Mouse (Mus musculus) kidney, adult 9 months (tissue): Measurements from ENCODE around the gene Fbxo44.
"Not testable (repeated sequence)": the region's sequence is repeated elsewhere in the genome, so short reads cannot be mapped to it uniquely, and the experiment has no call there.

ENCODE experiments used
- DNase-seq: peaks from one replicate; pipeline ENCODE4 v3.0.0; 2022

Gene Fbxo44

DNA sequence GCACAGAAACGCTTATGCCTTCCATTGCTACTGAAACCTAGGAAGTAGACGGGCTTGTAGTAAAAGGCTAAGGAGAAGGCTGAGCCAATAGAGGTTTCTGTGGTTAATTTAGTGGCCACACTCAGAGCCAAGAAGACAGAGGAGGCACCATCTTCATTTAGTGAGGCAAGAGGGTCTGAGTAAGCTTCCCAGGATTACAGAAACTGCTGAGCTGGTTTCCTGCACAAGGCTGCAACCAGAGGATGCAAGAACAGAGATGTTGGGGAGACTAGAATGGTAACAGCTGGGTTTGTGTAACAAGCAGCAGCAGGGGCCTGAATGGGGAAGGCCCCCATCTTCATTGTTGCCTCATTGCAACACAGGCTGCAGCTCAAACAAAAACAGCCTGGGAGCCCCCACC is 31.6 kb downstream of the Fbxo44 start:
- DNase-seq: no peak

DNA sequence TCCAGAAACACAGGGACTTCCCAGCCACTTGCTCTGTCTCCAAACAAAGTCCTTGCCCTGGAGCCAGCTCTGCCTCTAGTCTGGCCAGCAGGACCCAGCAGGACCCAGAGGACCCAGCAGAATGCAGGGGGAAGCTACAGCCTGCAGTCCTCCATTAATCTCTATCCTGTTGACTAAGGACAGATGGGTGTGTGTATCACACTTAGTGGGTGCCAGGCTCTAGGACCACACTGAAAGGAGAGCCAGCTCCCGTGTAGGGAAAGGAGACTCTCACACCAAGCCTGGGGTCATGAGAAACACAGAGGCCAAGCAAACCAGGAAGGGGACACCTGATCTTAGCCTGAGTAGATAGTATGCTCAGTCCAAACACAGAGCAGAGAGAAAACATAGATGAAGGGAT is 32.0 kb downstream of the Fbxo44 start:
- DNase-seq: no peak

DNA sequence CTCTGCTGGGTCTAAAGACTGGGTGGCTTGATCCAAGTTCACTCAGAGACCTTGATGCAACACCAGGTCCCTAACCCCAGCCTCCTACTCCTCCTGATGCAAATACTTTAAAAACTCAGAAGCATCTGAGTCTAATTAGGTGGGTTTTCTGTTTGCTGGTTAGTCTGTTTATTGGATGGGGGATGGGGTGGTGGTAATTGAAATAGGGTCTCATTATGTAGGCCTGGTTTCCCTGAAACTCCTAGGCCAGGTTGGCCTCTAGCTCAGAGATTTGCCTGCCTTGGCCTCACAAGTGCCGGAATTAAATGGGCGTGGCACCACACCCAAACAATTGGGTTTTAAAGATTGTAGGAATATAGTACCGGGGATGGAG is 37.6 kb downstream of the Fbxo44 start:
- DNase-seq: no peak

DNA sequence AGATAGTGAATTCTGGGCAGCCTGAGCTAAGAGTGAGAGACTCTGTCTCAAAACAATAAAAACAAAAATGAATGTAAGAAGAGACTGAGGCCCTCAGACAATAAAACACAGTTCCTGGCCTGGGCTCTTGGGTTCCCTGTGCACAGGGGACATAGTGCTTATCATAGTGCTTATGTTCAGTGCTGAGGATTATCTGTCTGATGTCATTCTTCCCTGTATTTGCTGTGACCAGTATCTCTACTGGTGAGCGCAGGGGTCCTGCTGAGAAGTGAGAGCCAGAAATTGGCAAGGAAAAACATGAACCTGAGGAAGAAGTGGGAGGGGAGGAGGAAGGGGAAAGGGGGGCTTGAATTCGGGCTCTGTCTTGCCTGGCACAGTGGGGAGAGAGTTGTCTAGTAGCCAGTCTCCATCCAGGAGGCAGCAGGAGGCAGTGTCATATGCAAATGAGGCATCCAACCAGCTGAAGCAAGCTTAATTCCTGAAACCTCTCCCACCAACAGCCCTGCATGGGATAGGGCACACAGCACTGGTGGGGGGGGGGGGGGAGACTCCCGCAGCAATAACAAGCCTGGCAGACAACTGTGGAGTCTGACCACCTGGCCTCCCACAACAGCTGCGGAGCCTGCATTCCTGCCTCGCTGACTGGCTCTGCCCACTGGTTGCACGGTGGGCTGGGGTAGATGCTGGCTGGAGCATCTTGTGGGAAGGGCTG is 38.1 kb downstream of the Fbxo44 start:
- no peak for DNase-seq

DNA sequence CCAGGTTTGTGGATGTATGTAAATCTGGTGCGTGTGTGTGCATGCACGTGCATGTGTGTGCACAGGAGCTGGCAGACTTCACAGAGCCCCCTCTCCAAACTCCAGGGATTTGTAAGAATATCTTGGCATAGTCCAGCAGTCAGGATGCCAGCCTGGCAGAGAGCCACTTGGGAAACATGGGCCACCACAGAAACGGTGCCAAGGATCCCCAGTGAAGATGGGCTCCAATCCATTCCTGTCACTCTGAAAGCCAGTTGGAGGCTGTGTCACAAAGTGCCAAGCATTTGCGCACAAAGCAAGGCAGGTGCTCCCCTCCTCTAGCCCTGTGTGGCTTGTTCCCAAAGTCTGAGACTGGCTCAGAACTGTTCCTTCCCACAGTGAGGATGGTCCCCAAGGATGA is 38.9 kb downstream of the Fbxo44 start:
- no peak for DNase-seq

- no peak for DNase-seq
These were observed 39.7 kb downstream of the Fbxo44 start for GRCm38 (mm10) chr4:148120555-148120954.

- not testable (repeated sequence) for DNase-seq
These were observed 40.7 kb downstream of the Fbxo44 start for GRCm38 (mm10) chr4:148119578-148119977.

- DNase-seq: no peak
These were observed 42.9 kb downstream of the Fbxo44 start for GRCm38 (mm10) chr4:148117392-148117791.

- no peak for DNase-seq
These were observed 43.6 kb downstream of the Fbxo44 start for GRCm38 (mm10) chr4:148116657-148117056.

DNA sequence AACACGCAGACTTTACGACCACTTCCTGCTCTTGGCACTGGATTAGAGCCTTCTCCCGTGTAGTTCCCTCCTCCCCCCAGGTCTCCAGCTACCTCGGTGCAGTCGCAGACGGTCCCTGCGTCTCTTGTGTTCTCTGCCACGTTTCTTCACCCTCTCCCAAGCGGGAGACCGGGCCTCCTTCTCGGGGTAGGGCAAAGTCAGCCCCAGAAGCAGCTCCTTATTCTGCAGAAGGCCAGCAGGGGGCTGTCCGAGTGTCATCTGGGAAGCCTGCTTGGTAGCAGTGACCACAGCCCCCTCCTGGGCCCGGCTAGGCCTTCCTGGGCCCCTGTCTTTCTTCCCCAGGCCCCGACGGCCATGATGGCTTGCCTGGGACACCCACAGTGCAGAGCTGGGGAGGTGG is 44.8 kb downstream of the Fbxo44 start:
- peak; percentile 59 for DNase-seq

DNA sequence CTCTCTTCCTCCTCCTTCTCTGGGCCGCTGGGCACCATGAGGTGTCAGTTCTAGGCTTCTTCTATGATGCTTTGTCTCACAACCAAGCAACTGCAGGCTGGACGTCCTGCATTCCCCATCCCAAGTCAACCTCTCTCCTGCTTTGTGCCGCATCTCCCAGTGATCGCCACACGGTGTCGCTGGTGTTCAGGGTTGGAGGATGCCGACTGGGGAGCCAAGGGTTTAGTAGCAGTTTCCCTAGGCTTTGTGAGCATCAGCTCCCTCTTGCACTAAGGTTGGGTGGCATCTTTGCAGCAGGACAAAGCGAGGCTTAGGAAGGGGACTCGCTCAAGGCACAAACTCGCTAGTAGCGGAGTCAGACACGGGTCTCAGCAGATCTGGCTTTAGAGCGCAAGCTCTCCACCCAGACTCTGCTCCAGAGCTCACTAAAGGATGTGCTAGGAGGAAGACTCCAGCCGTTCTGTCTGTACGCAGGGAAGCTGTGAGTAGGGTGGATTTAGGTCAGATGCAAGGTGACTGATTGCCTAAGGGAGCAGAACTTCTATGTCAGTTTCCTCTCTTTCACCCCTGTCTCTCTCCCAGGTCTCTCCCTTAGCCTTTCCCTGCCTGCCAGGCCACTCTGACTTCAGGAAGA is 45.4 kb downstream of the Fbxo44 start:
- DNase-seq: peak; percentile 82

- no peak for DNase-seq
These were observed 47.8 kb downstream of the Fbxo44 start for GRCm38 (mm10) chr4:148112519-148112918.

GRCm38 (mm10) chr4:148109215-148109614 is 51.1 kb downstream of the Fbxo44 start:
- DNase-seq: no peak

DNA sequence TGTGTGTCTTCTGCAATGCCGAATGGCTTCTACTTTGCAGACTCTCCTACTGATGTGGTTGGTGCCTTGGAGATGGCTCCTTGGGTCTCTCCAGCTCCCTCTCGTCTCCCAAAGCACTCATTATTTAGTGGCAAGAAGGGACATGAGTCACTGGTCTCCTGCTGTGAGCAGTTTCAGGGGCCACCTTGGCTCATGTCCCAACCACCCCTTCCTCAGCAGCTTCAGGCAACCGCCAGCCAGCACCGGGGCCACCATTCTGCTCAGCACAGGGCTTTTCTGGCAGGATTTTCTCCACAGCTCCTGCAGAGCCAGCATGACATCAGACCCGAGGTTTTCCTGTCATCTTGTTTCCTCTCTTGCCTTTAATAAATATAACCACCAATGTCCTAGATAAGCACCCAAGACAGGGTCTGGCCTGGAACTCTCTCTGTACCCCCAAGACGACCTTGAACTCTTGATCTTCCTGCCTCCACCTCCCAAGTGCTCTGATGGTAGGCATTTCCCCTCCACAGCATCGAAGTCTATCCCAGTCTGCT is 51.6 kb downstream of the Fbxo44 start:
- DNase-seq: no peak

DNA sequence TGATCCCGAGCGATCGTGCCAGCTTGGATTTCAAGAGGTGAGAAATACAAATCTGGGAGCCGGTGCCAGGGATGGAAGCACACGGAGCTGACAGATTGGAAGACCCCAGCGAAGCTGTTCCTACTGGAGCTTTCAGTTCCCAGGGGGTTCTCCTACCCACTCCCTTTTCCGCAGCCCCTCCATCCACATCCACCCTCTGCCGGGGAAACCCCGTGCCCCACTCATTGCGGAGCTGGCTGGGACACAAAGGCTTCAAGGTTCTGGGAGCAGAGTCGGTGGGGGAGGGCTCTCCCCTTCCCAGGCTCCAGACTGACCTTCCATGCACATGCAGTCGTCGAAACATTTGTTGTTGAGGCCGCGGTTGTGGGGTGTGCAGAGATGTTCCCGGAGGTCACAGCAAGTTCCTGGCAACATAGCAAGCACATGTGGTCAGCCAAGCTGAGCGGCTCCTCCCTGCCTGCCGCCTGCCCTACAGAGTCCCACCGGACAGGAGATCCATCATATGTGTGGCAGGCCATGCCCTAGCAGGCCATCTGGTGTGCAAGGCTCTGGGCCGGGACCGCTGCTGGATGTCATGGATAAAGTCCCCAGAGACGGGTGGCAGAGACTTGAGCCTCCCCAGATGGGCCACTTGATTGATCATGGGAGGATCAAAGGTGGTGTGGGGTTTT is 52.5 kb downstream of the Fbxo44 start:
- no peak for DNase-seq

DNA sequence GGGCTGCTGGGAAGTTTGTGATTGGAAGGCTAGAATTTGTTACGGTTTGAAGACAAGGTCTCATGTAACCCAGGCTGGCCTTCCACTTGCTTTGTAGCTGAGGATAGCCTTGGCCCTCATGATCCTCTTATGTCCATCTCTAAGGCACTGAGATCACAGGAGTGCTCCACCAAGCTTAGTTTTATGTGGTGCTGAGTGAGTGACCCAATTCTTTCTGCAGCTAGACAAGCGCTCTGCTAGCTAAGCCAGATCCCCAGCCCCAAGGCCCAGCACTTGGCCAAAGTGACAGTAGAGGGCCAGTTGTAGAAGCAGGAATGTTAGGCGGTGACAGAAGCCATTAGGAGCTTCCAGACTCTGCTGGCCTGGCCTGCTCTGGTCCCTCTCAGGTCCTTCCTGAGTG is 56.1 kb downstream of the Fbxo44 start:
- no peak for DNase-seq
